Mouse (Mus musculus) megakaryocyte, embryonic 14.5 days (primary cell): ENCODE results near the gene Cdrt4.

Source experiments
- FLI1 ChIP-seq: IDR thresholded peaks from 2 replicates; pipeline ENCODE4 v1.6.1; 2012; ENCODE audit warnings: low read length, inconsistent platforms, mixed read lengths
- GATA1 ChIP-seq: IDR thresholded peaks from 3 replicates; pipeline ENCODE4 v1.6.1; 2012; ENCODE audit warnings: mixed read lengths, low read length, inconsistent platforms, borderline replicate concordance

DNA sequence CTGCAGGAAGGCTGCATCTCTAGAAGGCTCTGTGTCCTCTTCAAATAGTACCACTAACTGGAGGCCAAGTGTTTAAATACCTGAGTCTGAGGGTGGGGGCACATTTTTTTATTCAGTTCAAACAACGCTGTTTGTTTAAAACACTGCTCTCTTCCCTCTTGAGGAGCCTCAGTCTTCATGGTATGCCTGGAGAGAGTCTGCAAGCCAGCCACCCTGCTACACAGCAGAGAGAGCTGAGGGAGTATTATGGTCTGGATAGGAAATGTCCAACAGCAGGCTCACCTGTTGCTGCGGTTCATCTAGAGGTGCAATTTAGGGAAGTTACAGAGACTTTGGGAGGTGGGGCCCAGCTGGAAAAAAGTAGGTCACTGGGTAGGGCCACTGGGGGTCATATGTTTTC lies 35.5 kb upstream of the Cdrt4 start:
- TF ChIP-seq GATA1: no peak
- TF ChIP-seq FLI1: no peak
